Mouse (Mus musculus) C3H10T1/2 (cell line): Measurements from ENCODE around the gene Trim8. TPM values are rescaled to one million over a fixed set of nuclear protein-coding genes. Genes with fewer than 3 reads are reported as not detected.

Source experiments
- polyA plus RNA-seq, 2 experiments: library from polyadenylated mRNA; unstranded; fragments of >200 nt; fragmentation: generic; extraction: Trizol; gene quantifications; one replicate each; pipeline ENCODE4 v1.2.1; 2012; ENCODE audit warnings: missing spikeins in 2 of 2

Gene Trim8
- polyA plus RNA-seq, result 10 to 100 TPM in 1 of 2 experiments, 1 to 10 TPM in 1; 7.1 to 38.0 TPM

DNA sequence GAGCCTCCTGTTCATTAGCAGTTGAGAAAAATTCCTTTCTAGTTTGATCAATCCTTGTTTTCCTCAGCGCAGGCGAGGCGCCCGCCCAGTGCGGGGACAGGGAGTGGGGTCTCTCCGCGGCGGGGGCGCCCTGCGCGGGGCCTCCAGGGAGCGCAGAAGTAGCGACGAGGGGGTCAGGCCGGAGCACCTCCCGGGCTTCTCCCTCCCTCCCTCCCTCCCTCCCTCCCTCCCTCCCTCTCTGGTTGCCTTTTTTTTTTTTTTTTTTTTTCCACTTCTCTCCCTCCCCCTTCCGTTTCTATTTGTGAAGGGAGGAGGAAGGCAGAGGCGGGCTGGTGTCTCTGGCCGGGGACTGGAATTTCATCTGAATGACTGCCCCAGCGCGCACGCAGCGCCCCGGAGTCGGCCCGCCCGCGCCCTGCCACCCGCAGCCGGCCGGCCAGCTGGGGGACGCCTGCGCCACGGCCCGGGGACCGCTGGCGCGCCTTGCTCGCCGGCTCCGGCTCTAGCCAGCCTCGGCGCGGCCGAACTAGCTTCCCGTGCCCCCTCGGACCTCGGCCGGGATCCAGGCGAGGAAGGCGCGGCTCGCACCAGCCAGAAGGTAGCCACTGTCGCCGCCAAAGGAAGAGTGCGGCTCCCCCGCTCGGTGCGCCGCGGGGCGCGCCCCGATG is at the start of gene Trim8:
Trim8 (plus strand) TSS at position 302 of the 668 bp plus-strand sequence.

Other genes starting within 250 kb of the Trim8 start
- gene Nfkb2, start 197.4 kb upstream of the Trim8 start, polyA plus RNA-seq, result 10 to 100 TPM; 63.7 to 85.1 TPM
- gene Psd, start 174.5 kb upstream of the Trim8 start, polyA plus RNA-seq, result 10 to 100 TPM; 13.8 to 39.2 TPM
- gene Fbxl15, start 173.5 kb upstream of the Trim8 start, polyA plus RNA-seq, result 10 to 100 TPM; 25.0 to 36.3 TPM
- 100 to 1,000 TPM; 281 to 410 TPM for gene Cuedc2, start 163.0 kb upstream of the Trim8 start, polyA plus RNA-seq
- 1 to 10 TPM in 1 of 2 experiments, under 1 TPM in 1; 0.83 to 3.8 TPM for gene Mfsd13a, start 160.6 kb upstream of the Trim8 start, polyA plus RNA-seq
- 1 to 10 TPM; 1.2 to 4.6 TPM for gene 2310034G01Rik, start 151.4 kb upstream of the Trim8 start, polyA plus RNA-seq
- 100 to 1,000 TPM; 138 to 168 TPM for gene Actr1a, start 106.0 kb upstream of the Trim8 start, polyA plus RNA-seq
- 10 to 100 TPM in 1 of 2 experiments, 1 to 10 TPM in 1; 6.5 to 28.7 TPM for gene Sufu, start 104.8 kb upstream of the Trim8 start, polyA plus RNA-seq
- gene Arl3, start 71.5 kb downstream of the Trim8 start, polyA plus RNA-seq, result 100 to 1,000 TPM in 1 of 2 experiments, 10 to 100 TPM in 1; 54.5 to 213 TPM
- 1 to 10 TPM; 1.1 to 5.3 TPM for gene Sfxn2, start 71.7 kb downstream of the Trim8 start, polyA plus RNA-seq
- gene Wbp1l, start 97.4 kb downstream of the Trim8 start, polyA plus RNA-seq, result 10 to 100 TPM; 15.2 to 55.6 TPM
- gene Cyp17a1, start 171.5 kb downstream of the Trim8 start, polyA plus RNA-seq, result not detected
- gene Borcs7, start 188.2 kb downstream of the Trim8 start, polyA plus RNA-seq, result 10 to 100 TPM in 1 of 2 experiments, 1 to 10 TPM in 1; 2.9 to 12.1 TPM
- gene As3mt, start 205.8 kb downstream of the Trim8 start, polyA plus RNA-seq, result under 1 TPM; 0.04 TPM